27 mouse cellular contexts compared by ENCODE assay signal in genomic region chr11:111054252-111054651, GRCm38 (mm10). TPM values are rescaled to one million over a fixed set of nuclear protein-coding genes. Genes with fewer than 3 reads are reported as not detected.
A peak's percentile ranks its signal among the peaks of the same experiment; 100 is the strongest.
DNase-seq lines count a peak whose midpoint lies in the region; ATAC-seq and TF ChIP-seq lines count a peak whose summit lies in the region.
"Had no signal": no experiment of that assay in that cellular context is flagged by ENCODE, and none has a peak within 500 bp of the region (broad histone marks: within the 10 kb centered on the region; RNA-seq: fewer than 3 reads in every experiment).

No protein-coding gene starts in this region.

- peaks cover 6% of the 10 kb centered on the region; the same call in 1 of the 2 replicates for H3K4me1 ChIP-seq in heart, embryonic 13.5 days
- no peaks in the 10 kb centered on the region for H3K4me1 ChIP-seq in heart, embryonic 10.5 days
- H3K4me1 ChIP-seq in lung, postnatal 0 days (ENCODE audit: insufficient read depth, low read depth, low read length) = no peaks in the 10 kb centered on the region
- H3K4me1 ChIP-seq: forebrain, embryonic 12.5 days; forebrain, embryonic 15.5 days had no signal

- H3K79me2 ChIP-seq in myocyte (ENCODE audit: control insufficient read depth, insufficient read depth) = no peaks in the 10 kb centered on the region

- H3K27ac ChIP-seq in heart, embryonic 13.5 days (replicated peaks) = peak overlapping the region; percentile 16; the same call in 1 of the 2 replicates
- no peak overlapping the region for H3K27ac ChIP-seq in heart, embryonic 10.5 days
- H3K27ac ChIP-seq in lung, postnatal 0 days (ENCODE audit: low read length) = no peak overlapping the region
- no peak overlapping the region for H3K27ac ChIP-seq in gastrocnemius, adult 2 months
- H3K27ac ChIP-seq: forebrain, embryonic 12.5 days; forebrain, embryonic 15.5 days; hindbrain, embryonic 14.5 days; hindbrain, postnatal 0 days had no signal

- H3K4me2 ChIP-seq in heart, embryonic 13.5 days = no peak overlapping the region
- no peak overlapping the region for H3K4me2 ChIP-seq in lung, postnatal 0 days (replicated peaks; ENCODE audit: low read depth, low read length)
- no peak overlapping the region for H3K4me2 ChIP-seq in myocyte (ENCODE audit: low read depth)
- H3K4me2 ChIP-seq: forebrain, embryonic 12.5 days; forebrain, embryonic 15.5 days; heart, embryonic 11.5 days; hindbrain, embryonic 14.5 days had no signal

- DNase-seq in heart, embryonic 10.5 days (ENCODE audit: low spot score) = no peak
- DNase-seq in lung, postnatal 0 days (ENCODE audit: low spot score) = peak; percentile 35
- DNase-seq in lung, adult 18-20 months = no peak
- no peak for DNase-seq in gastrocnemius, adult 2 months
- DNase-seq: adrenal gland, postnatal 10 days; adrenal gland, postnatal 36 days; B cell, adult 2 months; cerebellum, adult 18-20 months; cerebellum, adult 9-10 months; gastrocnemius, postnatal 14 days; heart, adult 18-20 months; heart, postnatal 14 days; heart, postnatal 4 days had no signal

- intact Hi-C loops in gastrocnemius, adult 2 months (cut with DNase I) = no loop called here

- 72% methylated on average over 3 of the region's 3 CpGs for WGBS in heart, embryonic 13.5 days
- WGBS in heart, embryonic 10.5 days = 70% methylated on average over 3 of the region's 3 CpGs
- 30% methylated on average over 3 of the region's 3 CpGs for WGBS in lung, postnatal 0 days

- no peak overlapping the region for H3K4me3 ChIP-seq in heart, embryonic 13.5 days
- H3K4me3 ChIP-seq in heart, embryonic 10.5 days = no peak overlapping the region
- no peak overlapping the region for H3K4me3 ChIP-seq in lung, postnatal 0 days (ENCODE audit: low read depth, low read length)
- no peak overlapping the region for H3K4me3 ChIP-seq in myocyte
- no peak overlapping the region for H3K4me3 ChIP-seq in gastrocnemius, adult 2 months
- H3K4me3 ChIP-seq: erythroblast, embryonic 14.5 days; forebrain, embryonic 12.5 days; forebrain, embryonic 15.5 days had no signal

- no peaks in the 10 kb centered on the region for H3K9me3 ChIP-seq in heart, embryonic 13.5 days
- no peaks in the 10 kb centered on the region for H3K9me3 ChIP-seq in heart, embryonic 10.5 days
- no peaks in the 10 kb centered on the region for H3K9me3 ChIP-seq in lung, postnatal 0 days (ENCODE audit: low read length)
- H3K9me3 ChIP-seq: forebrain, embryonic 12.5 days; forebrain, embryonic 15.5 days had no signal

- no peaks in the 10 kb centered on the region for H3K36me3 ChIP-seq in heart, embryonic 13.5 days
- H3K36me3 ChIP-seq in heart, embryonic 10.5 days = no peaks in the 10 kb centered on the region
- no peaks in the 10 kb centered on the region for H3K36me3 ChIP-seq in lung, postnatal 0 days (ENCODE audit: insufficient read depth, low read length)
- H3K36me3 ChIP-seq in myocyte (ENCODE audit: control insufficient read depth, insufficient read depth) = no peaks in the 10 kb centered on the region
- H3K36me3 ChIP-seq: forebrain, embryonic 12.5 days; forebrain, embryonic 15.5 days; G1E had no signal

- TF ChIP-seq POLR2A in myocyte (IDR thresholded peaks at IDR 0.05; ENCODE audit: insufficient read length, low read depth) = no peak

- no peak for ATAC-seq in heart, embryonic 13.5 days (ENCODE audit: extremely low read depth, insufficient number of reproducible peaks, low FRiP score, low TSS enrichment)
- ATAC-seq in lung, postnatal 0 days = no peak
- peak; percentile 67 for ATAC-seq in granulocyte monocyte progenitor cell, adult 5-6 weeks (replicated peaks; ENCODE audit: poor library complexity, severe bottlenecking)
- ATAC-seq in erythroblast, adult 5-6 weeks (replicated peaks; ENCODE audit: low FRiP score, poor library complexity, severe bottlenecking) = no peak
- ATAC-seq: forebrain, embryonic 15.5 days; hindbrain, postnatal 0 days; inflammation-experienced regulatory T-cells, adult 6 months; Patski had no signal

- H3ac ChIP-seq in myocyte (ENCODE audit: control insufficient read depth, insufficient read length) = no peak overlapping the region

- no peak overlapping the region for H3K9ac ChIP-seq in heart, embryonic 13.5 days
- no peak overlapping the region for H3K9ac ChIP-seq in lung, postnatal 0 days (replicated peaks; ENCODE audit: low read depth)
- H3K9ac ChIP-seq: forebrain, embryonic 12.5 days; forebrain, embryonic 15.5 days; hindbrain, embryonic 14.5 days had no signal

- no peak for TF ChIP-seq CTCF in lung, postnatal 0 days (IDR thresholded peaks at IDR 0.05)
- no peak for TF ChIP-seq CTCF in gastrocnemius, adult 2 months (IDR thresholded peaks at IDR 0.05)

- H3K27me3 ChIP-seq in heart, embryonic 13.5 days (replicated peaks) = no peaks in the 10 kb centered on the region
- H3K27me3 ChIP-seq in heart, embryonic 10.5 days (ENCODE audit: insufficient read depth, poor library complexity, severe bottlenecking) = no peaks in the 10 kb centered on the region
- no peaks in the 10 kb centered on the region for H3K27me3 ChIP-seq in lung, postnatal 0 days (replicated peaks; ENCODE audit: insufficient read depth, low read length)
- H3K27me3 ChIP-seq in myocyte (ENCODE audit: control insufficient read depth, insufficient read depth, insufficient read length) = no peaks in the 10 kb centered on the region
- H3K27me3 ChIP-seq: CH12.LX; forebrain, embryonic 12.5 days; forebrain, embryonic 15.5 days; Patski had no signal

- no peak for TF ChIP-seq EP300 in lung, postnatal 0 days (IDR thresholded peaks at IDR 0.05)

TF ChIP-seq in myocyte, 11 proteins besides CTCF, POLR2A, EP300 and RAD21:
- no peak for TF ChIP-seq POLR2AphosphoS2 (IDR thresholded peaks at IDR 0.05; ENCODE audit: insufficient read length, low read depth)
- TF ChIP-seq CEBPB (IDR thresholded peaks at IDR 0.05; ENCODE audit: insufficient read depth, poor library complexity, severe bottlenecking) = 0 out of 2 replicates have a peak, but pooled peaks have one; percentile 13
- no peak for TF ChIP-seq REST (IDR thresholded peaks at IDR 0.05; ENCODE audit: insufficient read depth, insufficient read length)
- no peak for TF ChIP-seq MAX (IDR thresholded peaks at IDR 0.05; ENCODE audit: low read depth)

RNA-seq across cellular contexts. Expression of gene Kcnj2, which starts 11.7 kb away (rescaled TPM):
- polyA plus RNA-seq in heart, embryonic 13.5 days (2015; fragmentation: Nextera tagmentation; extraction: Ambion mirVana) = 3.2 and 3.5 TPM in 2 replicates
- polyA plus RNA-seq in heart, embryonic 10.5 days (2016; fragmentation: Nextera tagmentation; extraction: Ambion mirVana) = 2.1 and 2.2 TPM in 2 replicates
- polyA plus RNA-seq in lung, postnatal 0 days (2015; fragmentation: Nextera tagmentation; extraction: Ambion mirVana) = 2.2 and 2.4 TPM in 2 replicates
- 5.4 TPM in 2 replicates for total RNA-seq in granulocyte monocyte progenitor cell, adult 5-6 weeks (2014; fragmentation: Nextera tagmentation)
- total RNA-seq in granulocyte monocyte progenitor cell, adult 5-6 weeks (2017) = 15.0 and 18.4 TPM in 2 replicates
- 2.0 TPM for polyA plus RNA-seq in myocyte (2012; fragmentation: generic; extraction: Trizol)
- total RNA-seq in erythroblast, adult 5-6 weeks (2015; ENCODE audit: low replicate concordance) = 0.96 and 1.0 TPM in 2 replicates
- total RNA-seq in erythroblast, adult 5-6 weeks (2017; ENCODE audit: low replicate concordance) = 3.2 and 4.3 TPM in 2 replicates
- 10 to 100 TPM; 33.9 to 57.3 TPM for total RNA-seq in gastrocnemius, adult 2 months (2021)
- polyA plus RNA-seq: erythroblast, embryonic 14.5 days; G1E; inflammation-experienced regulatory T-cells, adult 6 months had no signal
